Mouse (Mus musculus): Measurements from ENCODE around the gene Vasn. TPM values are rescaled to one million over a fixed set of nuclear protein-coding genes. Genes with fewer than 3 reads are reported as not detected.

Gene Vasn
- polyA plus RNA-seq, 1 experiment from 2014 or later, result 18.4 TPM

DNA sequence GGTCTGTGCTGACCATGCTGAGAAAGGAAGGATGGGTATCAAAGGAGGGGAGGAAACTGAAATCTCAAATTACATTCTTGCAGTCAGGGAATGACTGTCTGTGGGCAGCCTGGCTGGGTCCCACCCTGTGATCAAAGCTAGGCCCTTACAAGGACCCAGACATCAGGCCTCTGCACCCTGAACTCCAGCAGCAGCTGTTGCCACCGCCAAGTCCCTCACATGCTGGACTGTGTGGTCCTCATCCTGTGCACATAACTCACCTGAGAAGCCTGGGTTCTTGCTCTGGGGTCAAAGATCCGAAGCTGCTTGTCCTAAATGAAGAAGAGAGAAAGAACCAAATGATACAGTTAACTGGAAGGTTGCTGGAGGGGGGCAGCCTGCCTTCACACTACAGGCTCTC lies 21.9 kb downstream of the Vasn start:
- no peak overlapping the region for H3K27ac ChIP-seq (ENCODE audit: low read length)
- no peaks in the 10 kb centered on the region for H3K27me3 ChIP-seq (ENCODE audit: control insufficient read depth, insufficient read depth, low read length)
- no peaks in the 10 kb centered on the region for H3K9me3 ChIP-seq (replicated peaks; ENCODE audit: control insufficient read depth, low read length)
- H3K4me2 ChIP-seq (ENCODE audit: low read depth, low read length), result no peak overlapping the region
- no peak for ATAC-seq (ENCODE audit: insufficient read depth, low FRiP score)
- no peak overlapping the region for H3K9ac ChIP-seq (ENCODE audit: low read length)
- H3K36me3 ChIP-seq (ENCODE audit: control insufficient read depth, insufficient read depth, low read length), result no peaks in the 10 kb centered on the region
- H3K4me3 ChIP-seq (replicated peaks; ENCODE audit: low read length), result no peak overlapping the region
- peaks cover 6% of the 10 kb centered on the region for H3K4me1 ChIP-seq (ENCODE audit: control insufficient read depth, insufficient read depth, low read length)
- 85% methylated on average over 2 of the region's 2 CpGs for WGBS

DNA sequence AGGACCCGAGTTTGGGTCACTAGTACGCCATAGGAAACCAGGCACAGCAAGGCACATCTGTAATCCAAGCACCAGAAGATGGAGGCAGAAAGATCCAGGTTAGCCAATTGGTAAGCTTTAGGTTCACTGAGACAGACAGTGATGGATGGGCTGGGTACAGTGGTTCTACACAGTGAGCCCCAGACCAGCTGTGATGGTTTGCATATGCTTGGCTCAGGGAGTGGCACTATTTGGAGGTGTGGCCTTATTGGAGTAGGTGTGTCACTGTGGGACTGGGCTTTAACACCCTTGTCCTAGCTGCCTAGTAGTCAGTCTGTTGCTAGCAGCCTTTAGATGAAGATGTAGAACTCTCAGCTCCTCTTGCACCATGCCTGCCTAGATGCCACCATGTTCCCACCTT lies 24.1 kb downstream of the Vasn start:
- no peak for ATAC-seq (ENCODE audit: insufficient read depth, low FRiP score)
- no peak overlapping the region for H3K27ac ChIP-seq (ENCODE audit: low read length)
- no peak overlapping the region for H3K4me2 ChIP-seq (ENCODE audit: low read depth, low read length)
- no peaks in the 10 kb centered on the region; the same call in 1 of the 2 replicates for H3K36me3 ChIP-seq (ENCODE audit: control insufficient read depth, insufficient read depth, low read length)
- no peaks in the 10 kb centered on the region for H3K9me3 ChIP-seq (replicated peaks; ENCODE audit: control insufficient read depth, low read length)
- peaks cover 5% of the 10 kb centered on the region; the same call in 1 of the 2 replicates for H3K4me1 ChIP-seq (ENCODE audit: control insufficient read depth, insufficient read depth, low read length)
- no peak overlapping the region for H3K9ac ChIP-seq (ENCODE audit: low read length)
- H3K27me3 ChIP-seq (ENCODE audit: control insufficient read depth, insufficient read depth, low read length), result no peaks in the 10 kb centered on the region
- 88% methylated on average over 2 of the region's 2 CpGs for WGBS
- no peak overlapping the region for H3K4me3 ChIP-seq (replicated peaks; ENCODE audit: low read length)

GRCm38 (mm10) chr16:4665726-4666125 lies 26.0 kb downstream of the Vasn start:
- WGBS, result 94% methylated on average over 2 of the region's 2 CpGs
- ATAC-seq (ENCODE audit: insufficient read depth, low FRiP score), result no peak
- Histone ChIP-seq H3K27ac (ENCODE audit: low read length) (no peak overlapping the region), H3K9me3 (replicated peaks; ENCODE audit: control insufficient read depth, low read length) (no peaks in the 10 kb centered on the region), H3K4me2 (ENCODE audit: low read depth, low read length) (no peak overlapping the region), H3K36me3 (ENCODE audit: control insufficient read depth, insufficient read depth, low read length) (no peaks in the 10 kb centered on the region; the same call in 1 of the 2 replicates), H3K27me3 (ENCODE audit: control insufficient read depth, insufficient read depth, low read length) (no peaks in the 10 kb centered on the region), H3K4me3 (replicated peaks; ENCODE audit: low read length) (no peak overlapping the region), H3K4me1 (ENCODE audit: control insufficient read depth, insufficient read depth, low read length) (no peaks in the 10 kb centered on the region), H3K9ac (ENCODE audit: low read length) (no peak overlapping the region)

DNA sequence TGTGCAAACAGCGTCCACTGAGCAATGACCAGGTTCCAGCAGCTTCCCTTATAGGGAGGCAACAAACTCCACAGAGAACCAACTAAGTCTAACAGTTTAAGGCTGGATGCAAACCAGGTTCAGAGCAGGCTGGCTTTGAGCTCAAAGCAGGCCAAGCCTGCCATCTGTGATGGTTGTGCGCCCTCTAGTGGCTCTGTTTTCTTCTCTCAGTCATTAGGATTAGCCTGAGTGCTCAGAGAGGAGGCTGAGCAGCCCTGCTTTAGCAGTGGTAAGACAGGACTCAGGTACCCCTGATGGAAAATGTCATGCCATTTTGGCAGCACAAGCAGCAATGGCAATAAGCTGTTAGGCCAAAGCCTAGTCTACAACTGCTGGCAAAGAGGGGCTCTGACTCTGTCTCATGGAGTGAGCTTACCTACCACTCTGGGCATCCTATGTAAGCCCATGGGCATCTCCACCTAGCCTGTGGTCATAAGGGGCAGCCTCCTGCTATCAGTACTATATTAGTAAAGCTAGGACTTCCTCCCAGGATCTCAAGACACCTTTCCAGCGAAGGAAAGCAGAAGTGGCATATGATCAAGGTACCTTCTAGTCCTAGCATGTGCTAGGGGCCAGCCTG lies 27.6 kb downstream of the Vasn start:
- Histone ChIP-seq H3K9ac (ENCODE audit: low read length) (peak overlapping the region; percentile 13; the same call in 1 of the 2 replicates), H3K36me3 (ENCODE audit: control insufficient read depth, insufficient read depth, low read length) (peaks cover under 1% of the 10 kb centered on the region; the same call in 1 of the 2 replicates)

DNA sequence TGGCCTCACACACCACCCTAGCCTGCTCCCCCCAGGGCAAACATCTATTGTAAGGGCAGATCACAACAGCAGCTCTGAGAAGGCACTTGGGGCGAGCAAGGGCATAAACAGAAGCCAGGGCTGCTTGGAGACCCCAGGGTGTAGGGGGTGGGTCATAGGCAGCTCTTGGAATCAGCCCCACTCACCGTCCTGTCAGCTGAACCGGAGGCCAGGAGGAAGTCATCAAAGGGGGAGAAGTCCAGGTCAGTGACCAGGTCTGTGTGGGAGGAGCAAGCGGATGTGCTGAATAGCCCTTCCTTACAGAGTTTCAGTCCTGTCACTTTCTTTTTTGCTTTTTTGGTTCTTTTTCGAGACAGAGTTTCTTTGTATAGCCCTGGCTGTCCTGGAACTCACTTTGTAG lies 30.6 kb downstream of the Vasn start:
- H3K27me3 ChIP-seq (ENCODE audit: control insufficient read depth, insufficient read depth, low read length), result no peaks in the 10 kb centered on the region
- no peaks in the 10 kb centered on the region for H3K9me3 ChIP-seq (replicated peaks; ENCODE audit: control insufficient read depth, low read length)
- H3K4me2 ChIP-seq (ENCODE audit: low read depth, low read length), result no peak overlapping the region
- H3K9ac ChIP-seq (ENCODE audit: low read length), result no peak overlapping the region
- 69% methylated on average over 5 of the region's 5 CpGs for WGBS
- H3K4me3 ChIP-seq (replicated peaks; ENCODE audit: low read length), result no peak overlapping the region
- H3K27ac ChIP-seq (ENCODE audit: low read length), result no peak overlapping the region
- no peaks in the 10 kb centered on the region for H3K4me1 ChIP-seq (ENCODE audit: control insufficient read depth, insufficient read depth, low read length)
- ATAC-seq (ENCODE audit: insufficient read depth, low FRiP score), result no peak
- peaks cover 2% of the 10 kb centered on the region; the same call in 1 of the 2 replicates for H3K36me3 ChIP-seq (ENCODE audit: control insufficient read depth, insufficient read depth, low read length)

More for the DNA sequence above, 27.6 kb downstream of the Vasn start:
- peak; percentile 90; the same call in 1 of the 2 replicates for ATAC-seq (ENCODE audit: insufficient read depth, low FRiP score)
- no peaks in the 10 kb centered on the region for H3K9me3 ChIP-seq (replicated peaks; ENCODE audit: control insufficient read depth, low read length)
- no peak overlapping the region for H3K4me2 ChIP-seq (ENCODE audit: low read depth, low read length)
- 32% methylated on average over 3 of the region's 3 CpGs for WGBS
- H3K4me1 ChIP-seq (ENCODE audit: control insufficient read depth, insufficient read depth, low read length), result no peaks in the 10 kb centered on the region
- no peaks in the 10 kb centered on the region for H3K27me3 ChIP-seq (ENCODE audit: control insufficient read depth, insufficient read depth, low read length)
- H3K27ac ChIP-seq (ENCODE audit: low read length), result no peak overlapping the region
- H3K4me3 ChIP-seq (replicated peaks; ENCODE audit: low read length), result no peak overlapping the region

GRCm38 (mm10) chr16:4674091-4674490 lies 34.4 kb downstream of the Vasn start:
- Histone ChIP-seq H3K27me3 (ENCODE audit: control insufficient read depth, insufficient read depth, low read length) (no peaks in the 10 kb centered on the region), H3K4me2 (ENCODE audit: low read depth, low read length) (no peak overlapping the region), H3K27ac (ENCODE audit: low read length) (no peak overlapping the region), H3K9ac (ENCODE audit: low read length) (no peak overlapping the region), H3K9me3 (replicated peaks; ENCODE audit: control insufficient read depth, low read length) (no peaks in the 10 kb centered on the region), H3K4me3 (replicated peaks; ENCODE audit: low read length) (no peak overlapping the region), H3K4me1 (ENCODE audit: control insufficient read depth, insufficient read depth, low read length) (peaks cover 7% of the 10 kb centered on the region), H3K36me3 (ENCODE audit: control insufficient read depth, insufficient read depth, low read length) (0 out of 2 replicates have a peak, but pooled peaks cover 5% of the 10 kb centered on the region)
- ATAC-seq (ENCODE audit: insufficient read depth, low FRiP score), result no peak
- WGBS, result 77% methylated on average over 4 of the region's 4 CpGs

DNA sequence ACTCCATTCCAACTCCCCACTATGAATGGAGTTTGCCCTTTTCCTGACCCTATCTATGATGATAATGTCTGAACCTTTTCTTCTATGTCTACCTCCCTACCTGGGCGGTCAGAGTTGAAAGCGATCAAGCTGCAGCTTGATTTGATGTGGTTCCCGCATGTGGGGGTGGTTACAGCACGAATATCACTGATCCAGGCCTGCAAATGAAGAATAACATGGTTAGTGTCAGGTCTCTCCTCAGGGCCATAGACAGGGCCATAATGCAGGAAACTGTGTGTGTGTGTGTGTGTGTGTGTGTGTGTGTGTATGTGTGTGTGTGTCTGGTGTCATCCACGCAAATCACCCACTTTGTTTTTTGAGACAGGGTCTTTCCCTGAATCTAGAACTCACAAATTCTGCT lies 37.1 kb downstream of the Vasn start:
- Histone ChIP-seq H3K9ac (ENCODE audit: low read length) (no peak overlapping the region), H3K27ac (ENCODE audit: low read length) (no peak overlapping the region), H3K4me3 (replicated peaks; ENCODE audit: low read length) (no peak overlapping the region), H3K4me1 (ENCODE audit: control insufficient read depth, insufficient read depth, low read length) (peaks cover 7% of the 10 kb centered on the region), H3K9me3 (replicated peaks; ENCODE audit: control insufficient read depth, low read length) (no peaks in the 10 kb centered on the region), H3K36me3 (ENCODE audit: control insufficient read depth, insufficient read depth, low read length) (0 out of 2 replicates have a peak, but pooled peaks cover 5% of the 10 kb centered on the region), H3K27me3 (ENCODE audit: control insufficient read depth, insufficient read depth, low read length) (no peaks in the 10 kb centered on the region), H3K4me2 (ENCODE audit: low read depth, low read length) (no peak overlapping the region)
- WGBS, result 93% methylated on average over 5 of the region's 5 CpGs
- ATAC-seq (ENCODE audit: insufficient read depth, low FRiP score), result no peak

DNA sequence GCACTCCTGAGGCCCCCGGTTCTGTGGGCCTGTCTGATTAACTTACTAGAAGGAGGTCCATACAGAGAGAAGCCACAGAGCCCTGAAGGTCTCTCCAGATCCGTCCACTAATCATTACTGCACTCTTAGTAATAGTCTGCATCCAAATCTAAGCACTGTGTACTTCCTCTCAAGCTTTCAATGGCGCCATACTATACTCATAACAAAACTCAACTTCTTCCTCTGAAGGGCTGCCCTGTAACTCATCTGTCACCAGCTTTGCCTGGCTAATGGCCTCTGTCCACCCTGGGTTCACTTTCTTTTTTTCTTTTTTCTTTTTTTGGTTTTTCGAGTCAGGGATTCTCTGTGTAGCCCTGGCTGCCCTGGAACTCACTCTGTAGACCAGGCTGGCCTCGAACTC lies 38.3 kb downstream of the Vasn start:
- no peak for ATAC-seq (ENCODE audit: insufficient read depth, low FRiP score)
- Histone ChIP-seq H3K4me3 (replicated peaks; ENCODE audit: low read length) (no peak overlapping the region), H3K9me3 (replicated peaks; ENCODE audit: control insufficient read depth, low read length) (no peaks in the 10 kb centered on the region), H3K9ac (ENCODE audit: low read length) (no peak overlapping the region), H3K27ac (ENCODE audit: low read length) (no peak overlapping the region), H3K36me3 (ENCODE audit: control insufficient read depth, insufficient read depth, low read length) (0 out of 2 replicates have a peak, but pooled peaks cover 3% of the 10 kb centered on the region), H3K27me3 (ENCODE audit: control insufficient read depth, insufficient read depth, low read length) (no peaks in the 10 kb centered on the region), H3K4me1 (ENCODE audit: control insufficient read depth, insufficient read depth, low read length) (peaks cover 9% of the 10 kb centered on the region), H3K4me2 (ENCODE audit: low read depth, low read length) (0 out of 2 replicates have a peak overlapping the region, but pooled peaks have one; percentile 94)
- WGBS, result 75% methylated on average over 5 of the region's 5 CpGs

GRCm38 (mm10) chr16:4679121-4680018 lies 39.6 kb downstream of the Vasn start, which contains the start of gene Coro7:
Gene Coro7 (minus strand): TSS chr16:4679777.
- Histone ChIP-seq H3K27ac (ENCODE audit: low read length) (peak within 1 kb of the TSS; percentile 63), H3K4me3 (replicated peaks; ENCODE audit: low read length) (peak within 1 kb of the TSS; percentile 79), H3K9ac (ENCODE audit: low read length) (peak within 1 kb of the TSS; percentile 84), H3K4me2 (ENCODE audit: low read depth, low read length) (peak within 1 kb of the TSS; percentile 94), H3K9me3 (replicated peaks; ENCODE audit: control insufficient read depth, low read length) (no peaks in the 10 kb centered on the region), H3K27me3 (ENCODE audit: control insufficient read depth, insufficient read depth, low read length) (no peaks in the 10 kb centered on the region), H3K4me1 (ENCODE audit: control insufficient read depth, insufficient read depth, low read length) (peaks cover 11% of the 10 kb centered on the region), H3K36me3 (ENCODE audit: control insufficient read depth, insufficient read depth, low read length) (0 out of 2 replicates have a peak, but pooled peaks cover 3% of the 10 kb centered on the region)
- WGBS, result under 1% methylated on average over 47 of the region's 47 CpGs
- ATAC-seq (ENCODE audit: insufficient read depth, low FRiP score), result peak; percentile 90
